Mouse (Mus musculus) stomach, postnatal 0 days (tissue): ENCODE measurements around the gene Sh3pxd2a. TPM values are rescaled to one million over a fixed set of nuclear protein-coding genes. Genes with fewer than 3 reads are reported as not detected.

Experiments used
- ATAC-seq: fragments of 200-750 bp; cut with Nextera tagmentation; 2 replicates; pipeline ENCODE4 v1.8.0; 2017; ENCODE audit not compliant: low FRiP score, low TSS enrichment
- DNase-seq: peaks from one replicate; pipeline ENCODE4 v3.0.0-alpha.2; 2016; ENCODE audit warnings: low spot score
- H3K27ac ChIP-seq: fragments of 300-500 bp; sonication (generic); replicated peaks from 2 replicates; pipeline ENCODE4 v1.5.1; 2014; ENCODE audit warnings: mild to moderate bottlenecking, control low read depth
- H3K27me3 ChIP-seq: fragments of 300-500 bp; sonication (generic); 2 replicates; pipeline ENCODE4 v1.6.1; 2014; ENCODE audit warnings: low read length; ENCODE audit not compliant: control insufficient read depth, insufficient read depth
- H3K36me3 ChIP-seq: fragments of 300-500 bp; sonication (generic); 2 replicates; pipeline ENCODE4 v1.6.1; 2014; ENCODE audit warnings: low read length, mixed read lengths; ENCODE audit not compliant: control insufficient read depth, insufficient read depth
- H3K4me1 ChIP-seq: fragments of 300-500 bp; sonication (generic); replicated peaks from 2 replicates; pipeline ENCODE4 v1.6.1; 2014; ENCODE audit warnings: antibody characterized with exemption; ENCODE audit not compliant: control insufficient read depth, insufficient read depth
- H3K4me2 ChIP-seq: fragments of 300-500 bp; sonication (generic); replicated peaks from 2 replicates; pipeline ENCODE4 v1.6.1; 2014; ENCODE audit warnings: low read depth, mild to moderate bottlenecking, control low read depth, moderate library complexity
- H3K4me3 ChIP-seq: fragments of 300-500 bp; sonication (generic); 2 replicates; pipeline ENCODE4 v1.5.1; 2014; ENCODE audit warnings: low read depth, low read length, control low read depth
- H3K9ac ChIP-seq: fragments of 300-500 bp; sonication (generic); 2 replicates; pipeline ENCODE4 v1.6.1; 2014; ENCODE audit warnings: mild to moderate bottlenecking, low read length, control low read depth, mixed read lengths
- H3K9me3 ChIP-seq: fragments of 300-500 bp; sonication (generic); 2 replicates; pipeline ENCODE4 v1.6.1; 2016; ENCODE audit warnings: low read length; ENCODE audit not compliant: control insufficient read depth
- CTCF ChIP-seq: IDR thresholded peaks from 2 replicates; pipeline ENCODE4 v1.5.1; 2016; ENCODE audit warnings: antibody characterized with exemption, low read depth, mild to moderate bottlenecking, moderate library complexity
- EP300 ChIP-seq: optimal IDR thresholded peaks from 2 replicates; pipeline ENCODE3; 2016; ENCODE audit warnings: antibody characterized with exemption
- WGBS: fragments of 180-500 bp; shearing (Covaris S2); extraction: QIAGEN DNeasy Blood & Tissue Kit; methylation state at CpG from one replicate; pipeline ENCODE4 v1.1.7; 2014; 5-methylcytosine and 5-hydroxymethylcytosine counted together
- polyA plus RNA-seq: library from polyadenylated mRNA; unstranded; fragments of >200 nt; fragmentation: Nextera tagmentation; extraction: Ambion mirVana; gene quantifications from 2 replicates; pipeline ENCODE4 v1.2.1, GENCODE M21; 2015

Sh3pxd2a gene
- polyA plus RNA-seq, 1 experiment from 2014 or later = 3.7 TPM

DNA sequence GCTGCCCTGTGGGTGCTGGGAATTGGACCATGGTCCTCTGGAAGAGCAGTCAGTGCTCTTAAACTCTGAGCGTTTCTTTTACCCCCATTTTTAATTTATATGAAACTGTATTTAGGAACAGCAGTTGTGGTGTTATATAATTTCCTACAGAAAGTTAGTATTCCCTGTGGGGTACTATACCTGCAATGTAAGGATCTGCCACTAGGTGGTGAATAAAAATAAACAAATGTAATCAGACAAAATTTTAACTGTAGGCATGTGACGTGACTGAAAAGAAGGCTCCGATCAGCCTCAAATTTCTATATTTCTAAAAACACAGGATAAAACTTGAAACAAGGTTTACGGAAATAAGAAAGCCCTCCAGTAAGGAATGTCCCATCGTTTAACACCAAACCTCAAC, 81.9 kb downstream of the Sh3pxd2a start:
- Histone ChIP-seq H3K4me2 (no peak overlapping the region), H3K9ac (no peak overlapping the region), H3K4me3 (no peak overlapping the region), H3K9me3 (no peaks in the 10 kb centered on the region), H3K4me1 (peaks cover 4% of the 10 kb centered on the region; the same call in 1 of the 2 replicates), H3K27me3 (no peaks in the 10 kb centered on the region), H3K36me3 (no peaks in the 10 kb centered on the region), H3K27ac (no peak overlapping the region)
- DNase-seq = no peak
- 64% methylated on average over 5 of the region's 5 CpGs for WGBS
- no peak for ATAC-seq
- TF ChIP-seq EP300 (no peak), CTCF (peak; percentile 71)

DNA sequence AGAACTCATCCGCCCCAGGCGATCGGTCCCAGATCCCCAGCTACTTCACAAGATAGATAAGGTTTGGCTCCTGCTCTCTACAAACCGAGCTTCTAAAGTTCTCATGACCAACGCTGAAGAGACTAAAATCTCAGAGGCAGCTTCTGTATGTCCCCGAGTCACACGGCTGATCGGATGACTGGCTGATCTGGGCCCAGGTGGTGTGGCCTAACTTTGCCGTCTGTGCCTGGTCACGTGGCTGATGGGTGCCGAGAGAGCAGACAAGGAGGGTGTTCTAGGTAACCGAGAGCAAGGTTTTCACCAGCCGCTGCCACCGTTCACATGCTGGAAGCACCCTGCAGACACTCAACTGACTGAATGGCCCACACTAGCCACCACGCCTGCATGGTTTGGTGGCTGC, 83.2 kb downstream of the Sh3pxd2a start:
- Histone ChIP-seq H3K4me1 (peaks cover 4% of the 10 kb centered on the region; the same call in 1 of the 2 replicates), H3K4me3 (no peak overlapping the region), H3K27ac (no peak overlapping the region), H3K36me3 (no peaks in the 10 kb centered on the region), H3K9me3 (no peaks in the 10 kb centered on the region), H3K9ac (no peak overlapping the region), H3K27me3 (no peaks in the 10 kb centered on the region), H3K4me2 (no peak overlapping the region)
- no peak for TF ChIP-seq EP300
- no peak for TF ChIP-seq CTCF
- ATAC-seq (no peak), DNase-seq (no peak)
- WGBS = 92% methylated on average over 15 of the region's 15 CpGs

DNA sequence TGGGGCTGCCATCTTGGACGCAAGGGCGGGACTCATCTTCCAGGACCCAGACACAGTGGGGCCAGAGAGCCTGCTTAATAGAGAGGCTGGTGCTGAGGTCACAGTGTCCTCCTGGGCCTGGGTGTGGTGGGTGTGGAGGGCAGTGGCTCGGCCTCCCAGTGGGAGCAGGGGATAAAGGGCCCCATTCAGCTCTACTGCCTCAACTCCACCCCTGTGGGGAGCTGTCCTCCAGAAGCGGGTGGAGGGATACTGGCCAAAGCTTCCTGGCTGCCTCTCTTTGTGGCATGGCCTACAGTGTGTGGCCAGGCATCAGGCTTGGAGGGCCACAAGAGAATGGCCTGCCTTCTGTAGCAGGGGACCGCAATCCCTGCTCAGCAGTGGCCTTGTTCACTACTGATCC, 85.1 kb downstream of the Sh3pxd2a start:
- Histone ChIP-seq H3K27ac (0 out of 2 replicates have a peak overlapping the region, but pooled peaks have one; percentile 8), H3K9me3 (no peaks in the 10 kb centered on the region), H3K27me3 (no peaks in the 10 kb centered on the region), H3K4me1 (peaks cover 4% of the 10 kb centered on the region; the same call in 1 of the 2 replicates), H3K36me3 (no peaks in the 10 kb centered on the region), H3K4me2 (no peak overlapping the region), H3K9ac (no peak overlapping the region), H3K4me3 (no peak overlapping the region)
- 71% methylated on average over 5 of the region's 5 CpGs for WGBS
- TF ChIP-seq EP300 (no peak), CTCF (no peak)
- ATAC-seq = peak; percentile 79
- DNase-seq = peak; percentile 58

DNA sequence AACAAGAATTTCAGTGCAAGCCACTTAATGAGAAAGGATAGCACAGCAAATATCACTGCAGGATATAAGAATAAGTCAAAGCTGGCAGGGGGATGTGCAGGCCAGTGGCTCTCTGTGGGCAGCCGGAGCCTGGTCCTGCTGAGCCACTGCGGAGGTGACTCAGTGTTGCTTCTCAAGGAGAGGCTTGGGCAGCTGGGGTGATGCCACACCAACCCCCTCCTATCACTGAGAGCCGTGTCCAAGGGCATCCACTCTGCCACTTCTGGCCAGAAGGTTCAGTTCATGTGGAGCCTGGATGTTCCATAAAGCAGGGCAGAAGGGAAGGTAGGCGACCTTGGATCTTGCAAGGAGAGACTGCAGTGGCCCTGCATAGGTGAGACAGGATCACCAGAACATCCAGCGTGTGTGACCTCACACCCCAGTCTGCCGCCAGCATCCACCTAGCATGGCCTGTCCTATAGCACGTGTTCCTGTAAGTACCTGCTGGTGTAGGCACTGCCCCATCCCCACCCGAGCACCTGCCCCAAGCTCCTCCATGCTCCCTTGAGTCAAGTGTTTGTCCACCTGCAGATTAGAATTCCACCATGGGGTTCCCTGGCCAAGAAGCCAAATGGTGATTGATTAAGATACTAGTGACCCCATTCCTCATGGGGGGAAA, 89.2 kb downstream of the Sh3pxd2a start:
- no peak for TF ChIP-seq EP300
- TF ChIP-seq CTCF = no peak
- no peak for ATAC-seq
- no peak overlapping the region for H3K4me3 ChIP-seq
- H3K36me3 ChIP-seq = no peaks in the 10 kb centered on the region
- no peak overlapping the region for H3K4me2 ChIP-seq
- H3K27me3 ChIP-seq = no peaks in the 10 kb centered on the region
- no peak overlapping the region for H3K27ac ChIP-seq
- WGBS = 89% methylated on average over 8 of the region's 8 CpGs
- H3K9ac ChIP-seq = no peak overlapping the region
- H3K9me3 ChIP-seq = no peaks in the 10 kb centered on the region
- DNase-seq = no peak
- H3K4me1 ChIP-seq = peaks cover 4% of the 10 kb centered on the region; the same call in 1 of the 2 replicates

DNA sequence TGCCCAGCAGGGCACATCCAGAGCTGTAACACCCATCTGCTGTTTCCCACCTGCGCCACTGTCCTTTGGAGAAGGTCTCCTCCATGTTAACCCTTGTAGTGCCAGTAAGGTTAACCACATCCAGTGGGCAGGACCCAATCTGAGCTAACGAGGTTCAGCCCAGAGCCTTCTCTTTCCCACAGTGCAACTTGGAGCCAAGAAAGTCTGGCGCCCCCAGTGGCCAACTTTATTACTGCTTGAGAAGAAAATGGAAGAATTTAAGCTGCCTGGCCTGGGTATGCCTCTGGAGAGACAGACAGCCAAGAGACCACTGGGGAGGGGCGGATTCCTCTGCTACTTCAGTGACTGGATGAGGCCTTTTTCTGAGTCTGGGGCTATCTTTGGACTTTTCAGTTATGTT, 89.8 kb downstream of the Sh3pxd2a start:
- WGBS = 44% methylated on average over 4 of the region's 4 CpGs
- H3K4me3 ChIP-seq = no peak overlapping the region
- DNase-seq = peak; percentile 73

DNA sequence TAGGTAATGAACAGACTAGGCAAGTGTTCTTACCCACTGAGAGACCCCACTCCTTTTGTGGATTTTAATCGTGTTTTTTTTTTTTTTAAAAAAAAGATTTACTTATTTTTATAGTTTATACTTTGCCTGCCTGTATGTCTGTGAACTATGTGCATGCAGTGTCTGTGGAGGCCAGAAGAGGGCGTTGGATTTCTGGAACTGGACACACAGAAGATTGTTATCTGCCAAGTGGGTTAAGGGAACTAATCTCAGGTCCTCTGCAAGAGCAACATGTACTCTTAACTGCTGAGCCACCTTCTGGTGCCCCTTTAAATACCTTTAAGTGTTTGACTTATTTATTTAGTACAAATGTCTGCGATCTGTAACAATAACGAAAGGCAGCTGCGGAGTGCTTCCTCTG, 92.2 kb downstream of the Sh3pxd2a start:
- no peak overlapping the region for H3K4me3 ChIP-seq
- ATAC-seq = no peak
- TF ChIP-seq EP300 (no peak), CTCF (peak; percentile 52)
- H3K4me1 ChIP-seq = no peaks in the 10 kb centered on the region
- H3K27ac ChIP-seq = no peak overlapping the region
- no peak overlapping the region for H3K4me2 ChIP-seq
- no peaks in the 10 kb centered on the region for H3K36me3 ChIP-seq
- no peaks in the 10 kb centered on the region for H3K9me3 ChIP-seq
- no peak for DNase-seq
- 42% methylated on average over 5 of the region's 5 CpGs for WGBS
- H3K9ac ChIP-seq = no peak overlapping the region
- H3K27me3 ChIP-seq = no peaks in the 10 kb centered on the region

More for the DNA sequence above, 89.8 kb downstream of the Sh3pxd2a start:
- no peaks in the 10 kb centered on the region for H3K27me3 ChIP-seq
- no peak overlapping the region for H3K27ac ChIP-seq
- no peaks in the 10 kb centered on the region for H3K36me3 ChIP-seq
- peak; percentile 2; the same call in 1 of the 2 replicates for ATAC-seq
- peaks cover 4% of the 10 kb centered on the region; the same call in 1 of the 2 replicates for H3K4me1 ChIP-seq
- TF ChIP-seq CTCF (peak; percentile 87), EP300 (no peak)
- H3K9me3 ChIP-seq = no peaks in the 10 kb centered on the region
- no peak overlapping the region for H3K9ac ChIP-seq
- no peak overlapping the region for H3K4me2 ChIP-seq
